Mouse (Mus musculus): ENCODE data around the gene Nudt3. TPM values are rescaled to one million over a fixed set of nuclear protein-coding genes. Genes with fewer than 3 reads are reported as not detected.
"Not testable (repeated sequence)": the region's sequence is repeated elsewhere in the genome, so short reads cannot be mapped to it uniquely, and the experiment has no call there.

Gene Nudt3
- 100 to 1,000 TPM; 173 to 174 TPM for total RNA-seq (2021)
- long read RNA-seq, experiment 1, partial matches to known transcripts, result 0 of 38 reads
- long read RNA-seq, experiment 1, other reads (novel, unspliced or antisense), result 34 of 38 reads
- long read RNA-seq, experiment 2, transcript Nudt3-201 (5 exons, 2,223 nt), result major isoform, 52 of 97 reads
- long read RNA-seq, experiment 2, partial matches to known transcripts, result 0 of 97 reads
- long read RNA-seq, experiment 2, other reads (novel, unspliced or antisense), result 41 of 97 reads

DNA sequence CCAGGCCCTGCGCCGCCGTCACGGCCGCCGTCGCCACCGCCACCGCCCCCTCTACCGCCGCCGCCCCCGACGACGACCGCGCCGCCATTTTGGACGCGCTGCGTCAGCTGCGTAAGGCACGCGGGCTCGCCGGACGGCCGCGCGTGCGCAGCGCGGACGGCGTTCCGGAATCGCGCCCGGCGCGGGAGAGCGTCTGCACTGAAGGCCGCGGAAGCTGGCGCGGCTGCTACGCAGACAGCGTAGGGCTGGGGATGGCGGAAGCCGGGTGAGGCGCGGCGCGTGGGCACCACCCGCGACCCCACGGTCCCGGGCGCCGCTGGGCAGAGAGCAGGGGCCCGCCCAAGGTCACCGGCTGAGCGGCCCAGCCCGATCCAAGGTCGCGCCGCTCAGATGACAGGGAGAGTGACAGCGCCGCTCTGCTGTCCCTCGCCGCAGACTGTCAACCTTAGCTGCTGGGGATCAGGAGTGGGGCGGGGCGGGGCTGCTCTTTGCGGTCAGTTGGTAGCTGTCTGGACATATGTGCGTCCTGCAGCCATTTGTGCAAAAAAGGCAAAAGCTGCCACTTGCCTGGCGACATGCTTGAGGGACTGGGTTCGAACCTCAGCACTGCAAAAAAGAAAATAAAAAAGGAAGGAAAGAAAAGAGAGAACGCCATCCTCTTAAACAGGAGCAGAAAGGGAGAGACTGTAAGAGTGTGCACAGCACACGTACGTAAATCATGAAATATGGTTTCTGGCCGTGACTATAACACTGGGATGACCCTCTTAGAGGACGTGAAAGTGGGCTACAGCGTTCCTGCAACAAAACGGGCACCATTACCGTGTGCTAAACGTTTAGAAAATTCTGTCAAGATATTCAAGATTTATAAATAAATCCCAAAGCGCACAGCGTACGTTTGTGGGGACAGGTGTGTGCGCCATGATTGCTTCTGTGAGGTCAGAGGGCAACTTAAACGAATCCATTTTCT is at the start of gene Nudt3:
TSS of gene Nudt3 (minus strand) at position 136 of the 967 bp plus-strand sequence.
- DNase-seq (ENCODE audit: low spot score in 2 of 2), result peak; percentile 76

DNA sequence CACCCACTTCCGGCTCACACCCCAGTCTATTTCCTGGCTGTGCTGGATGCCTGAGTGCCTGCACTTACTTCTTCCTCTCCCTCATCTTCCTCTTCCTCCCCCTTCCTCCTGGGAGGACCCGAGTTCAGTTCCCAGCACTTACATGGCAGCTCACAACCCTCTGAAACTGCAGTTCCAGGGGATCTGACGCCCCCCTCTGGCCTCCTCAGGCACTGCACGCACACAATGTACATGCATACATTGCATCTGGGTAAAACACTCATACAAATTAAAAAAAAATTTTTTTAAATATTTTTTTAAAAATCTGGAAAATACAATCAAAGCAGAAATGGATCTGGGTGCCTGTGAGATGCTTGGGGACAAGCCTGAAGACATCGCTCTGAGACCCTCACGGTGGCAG is 48.4 kb upstream of the Nudt3 start:
- DNase-seq (ENCODE audit: low spot score in 2 of 2), result no peak

DNA sequence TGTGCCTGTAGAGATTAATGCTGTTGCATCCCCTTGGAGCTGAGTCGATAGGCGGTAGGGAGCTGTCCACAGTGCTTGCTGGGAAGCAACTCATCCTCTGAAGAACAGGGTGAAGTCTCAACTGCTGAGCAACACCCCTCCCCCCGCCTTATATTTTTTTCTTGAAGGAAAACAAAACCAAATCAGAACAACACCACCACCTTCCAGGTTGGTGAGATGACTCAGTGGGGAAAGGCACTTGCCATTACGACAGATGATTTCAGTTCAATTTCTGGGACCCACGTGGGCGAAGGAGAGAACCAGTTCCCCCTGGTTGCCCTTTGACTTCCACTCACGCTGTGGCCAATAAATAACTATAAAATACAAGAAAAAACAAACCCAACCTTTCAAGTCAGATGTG is 35.5 kb upstream of the Nudt3 start:
- DNase-seq (ENCODE audit: low spot score in 2 of 2), result no peak

DNA sequence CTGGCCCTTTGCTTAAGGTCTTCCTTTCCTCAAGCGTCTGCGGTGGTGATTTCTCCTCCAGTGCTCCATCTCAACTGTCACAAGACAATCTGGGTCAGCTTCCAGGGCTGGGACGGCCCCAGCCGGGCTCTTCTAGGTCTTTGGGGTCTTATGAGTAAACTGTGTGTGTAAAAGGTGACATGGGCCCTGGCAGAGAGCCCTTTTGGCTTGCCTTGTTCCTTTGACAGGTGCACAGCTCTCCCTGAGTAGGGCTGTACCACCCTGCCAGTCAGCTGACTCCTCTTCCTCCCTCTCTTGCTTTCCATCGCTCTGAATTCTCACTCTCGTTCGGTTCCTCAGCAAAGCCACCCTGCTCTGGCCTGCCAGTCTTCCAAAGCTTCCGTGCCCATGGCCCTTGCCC is 33.8 kb upstream of the Nudt3 start:
- no peak for DNase-seq (ENCODE audit: low spot score in 2 of 2)

DNA sequence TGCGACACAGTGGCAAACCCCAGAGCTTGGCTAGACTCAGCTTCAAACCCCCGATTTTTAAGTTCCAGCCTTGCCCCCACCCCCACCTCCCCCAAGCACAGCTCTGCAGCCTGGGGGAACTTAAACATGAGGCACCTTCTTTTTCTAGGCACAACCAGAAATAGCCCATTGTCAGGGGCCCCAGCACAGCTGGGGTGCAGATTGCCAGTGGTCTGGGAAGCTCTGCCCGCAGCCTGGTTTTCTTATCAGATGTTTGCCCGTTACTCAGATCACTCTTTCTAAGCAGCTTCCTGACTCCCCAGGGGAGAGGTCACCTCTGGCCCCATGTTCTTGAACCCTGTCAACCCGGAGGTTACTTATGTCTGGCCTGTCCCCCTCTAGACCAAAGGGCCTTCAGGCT is 33.1 kb upstream of the Nudt3 start:
- DNase-seq (ENCODE audit: low spot score in 2 of 2), result no peak

DNA sequence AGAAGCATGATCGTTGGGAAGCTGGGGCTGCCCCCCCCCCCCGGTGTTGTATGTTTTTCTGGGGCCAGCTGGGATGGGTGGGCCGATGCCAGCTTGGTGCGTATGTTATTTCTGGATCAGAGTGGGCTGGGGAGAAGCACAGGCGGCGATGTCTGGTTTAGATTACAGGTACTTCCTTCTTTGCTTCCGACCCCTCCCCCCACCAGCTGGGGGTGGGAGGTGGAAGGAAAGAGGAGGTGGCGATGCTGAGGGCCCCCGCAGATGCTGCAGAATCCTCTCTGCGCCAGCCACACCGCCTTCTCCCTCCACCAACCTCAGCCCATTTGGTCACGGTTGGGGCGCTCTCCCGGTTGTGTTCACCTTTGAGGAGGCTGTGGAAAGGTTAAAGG is 32.7 kb upstream of the Nudt3 start:
- DNase-seq (ENCODE audit: low spot score in 2 of 2), result no peak

DNA sequence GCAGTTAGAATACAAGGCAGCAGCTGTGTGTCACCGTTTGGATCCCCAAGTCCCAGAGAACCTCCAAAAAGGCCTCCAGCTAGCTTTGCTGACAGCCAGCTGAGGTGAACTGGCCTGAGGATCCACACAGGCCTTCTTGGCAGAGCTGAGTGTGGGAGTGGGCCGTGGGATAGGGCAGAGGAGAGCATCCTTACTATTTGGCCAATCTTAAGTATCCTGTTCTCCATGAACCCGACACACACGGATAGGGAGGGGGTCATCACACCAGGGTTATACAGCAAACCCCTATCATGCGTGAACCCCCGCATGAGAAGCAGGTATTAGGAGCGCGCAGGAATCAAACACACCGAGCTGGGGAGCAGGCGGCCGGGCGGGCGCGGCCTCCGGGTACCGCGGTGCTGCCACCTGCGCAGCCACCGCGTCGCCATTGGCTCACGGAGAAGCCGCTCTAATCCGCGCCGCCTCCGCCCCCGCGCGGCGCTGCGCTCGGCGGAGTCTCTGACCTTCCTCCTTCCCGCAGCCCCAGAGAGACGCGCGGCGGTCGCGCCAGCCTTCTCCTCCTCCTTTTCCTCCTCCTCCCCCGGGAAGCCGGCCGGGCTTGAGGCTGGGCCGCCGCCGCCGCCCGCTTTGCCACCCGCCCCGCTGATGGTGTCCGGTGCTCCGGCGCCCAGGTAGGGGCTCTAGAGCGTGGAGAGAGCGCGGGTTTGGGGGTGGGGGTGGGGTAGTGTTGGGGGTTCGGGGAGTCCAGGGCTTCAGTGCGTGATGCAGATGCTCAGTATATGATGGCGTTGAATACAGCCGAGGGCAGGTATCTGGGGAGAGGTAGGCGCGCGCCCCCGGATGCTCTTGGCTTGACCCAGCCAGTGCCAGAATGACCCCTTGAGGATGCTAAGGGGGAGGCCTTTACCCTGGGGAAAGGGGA is 32.1 kb upstream of the Nudt3 start, which contains the start of gene Pacsin1:
TSS of gene Pacsin1 (plus strand) at position 421 of the 922 bp plus-strand sequence.
- no peak for DNase-seq (ENCODE audit: low spot score in 2 of 2)

DNA sequence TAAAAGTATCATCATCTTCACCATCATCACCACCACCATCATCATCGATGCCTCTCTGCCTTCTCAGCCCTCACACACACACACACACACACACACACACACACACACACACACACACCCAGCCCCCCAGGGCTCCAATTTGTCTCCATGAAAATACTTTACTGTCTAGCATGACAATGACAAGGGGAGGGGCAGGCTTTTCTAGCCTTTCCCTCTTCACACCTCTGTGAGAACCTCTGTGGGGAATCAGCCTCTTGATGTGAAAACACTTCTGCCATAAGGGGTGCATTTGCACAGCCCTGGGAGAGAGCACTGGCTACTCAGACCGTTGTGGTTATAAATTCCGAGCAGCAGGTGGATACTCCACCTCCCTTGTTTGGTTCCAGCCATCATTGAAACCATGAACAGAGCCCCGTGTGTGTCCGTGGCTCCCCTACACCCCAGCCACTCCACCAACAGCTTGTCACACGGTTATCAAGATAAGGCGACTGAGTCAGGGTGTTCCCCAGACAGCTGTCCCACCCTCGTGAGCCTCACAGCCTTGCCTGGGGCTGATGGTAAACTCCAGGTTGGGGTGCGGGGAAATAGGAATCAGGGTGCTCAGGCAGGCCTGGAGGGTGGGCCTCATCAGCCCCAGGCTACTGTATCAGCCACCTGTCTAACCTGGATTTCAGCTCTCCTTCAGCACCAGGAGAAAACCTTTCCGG is 30.1 kb upstream of the Nudt3 start:
- no peak for DNase-seq (ENCODE audit: low spot score in 2 of 2)

DNA sequence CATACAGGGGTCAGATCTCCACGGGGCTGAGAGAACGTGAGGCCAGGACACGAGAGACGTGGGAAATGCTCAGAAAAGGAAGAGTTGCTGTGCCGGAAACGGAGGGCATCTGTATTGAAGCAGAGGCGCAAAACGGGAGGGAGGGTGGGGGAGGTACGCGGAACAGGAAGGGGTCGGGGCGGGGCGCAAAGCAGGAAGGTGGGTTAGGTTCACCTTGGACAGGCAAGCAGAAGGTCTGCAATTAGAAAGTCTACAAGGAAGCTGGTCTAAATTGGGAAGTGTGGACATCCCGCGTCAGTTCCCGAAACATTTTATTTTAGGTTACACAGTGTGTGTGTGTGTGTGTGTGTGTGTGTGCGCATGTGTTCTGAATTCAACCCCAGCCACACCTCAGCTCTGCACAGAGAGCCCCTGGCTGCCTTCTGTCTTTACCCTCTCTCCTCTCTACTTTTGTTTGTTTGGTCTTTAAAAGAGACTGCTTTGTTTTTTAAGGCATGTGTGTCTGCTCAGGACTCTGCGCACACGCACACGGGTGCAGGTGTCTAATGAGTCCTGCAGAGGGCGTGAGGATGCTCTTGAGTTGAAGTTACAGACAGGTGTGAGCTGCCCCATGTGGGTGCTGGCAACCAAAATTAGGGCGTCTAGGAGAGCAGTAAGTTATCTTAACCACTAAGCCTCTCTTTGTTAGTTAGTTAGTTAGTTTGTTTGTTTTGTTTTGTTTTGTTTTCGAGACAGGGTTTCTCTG is 28.9 kb upstream of the Nudt3 start:
- DNase-seq (ENCODE audit: low spot score in 2 of 2), result no peak

DNA sequence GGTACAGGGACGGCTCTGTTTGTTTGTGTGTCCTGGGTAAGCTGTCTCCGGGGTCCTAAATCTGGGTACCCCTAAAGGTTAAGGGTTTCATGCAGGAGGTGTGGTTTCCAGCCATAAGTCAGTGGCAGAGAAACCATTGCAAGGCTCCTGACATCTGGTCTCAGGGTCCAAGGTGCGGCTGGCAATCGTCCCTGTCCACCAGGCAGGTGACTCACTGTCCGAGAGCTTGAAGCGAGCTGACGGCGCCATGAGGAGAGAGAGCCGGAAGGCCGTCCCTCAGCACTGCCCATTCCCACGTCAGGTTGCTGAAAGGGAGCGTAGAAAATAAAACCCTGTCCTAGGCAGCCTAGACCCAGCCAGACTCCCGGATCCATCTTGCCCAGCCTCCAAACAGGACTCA is 27.3 kb upstream of the Nudt3 start:
- no peak for DNase-seq (ENCODE audit: low spot score in 2 of 2)

DNA sequence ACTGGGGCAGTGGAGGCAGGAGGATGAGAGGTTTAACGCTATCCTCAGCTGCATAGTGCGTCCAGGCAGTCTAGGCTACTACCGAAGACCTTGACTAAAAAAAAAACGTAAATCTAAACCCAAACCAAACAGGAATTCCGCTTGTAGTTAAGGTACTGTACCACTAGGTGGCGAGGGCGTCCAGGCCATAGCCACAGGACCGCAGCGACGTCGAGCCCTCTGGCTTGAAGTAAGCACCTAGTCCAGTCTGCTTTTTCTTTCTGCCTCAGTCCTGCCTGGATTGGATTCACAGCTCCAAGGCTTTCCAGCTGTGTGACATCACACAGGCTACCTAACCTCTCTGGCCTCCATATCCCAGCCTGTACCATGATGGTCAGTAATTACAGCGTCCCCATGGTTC is 26.9 kb upstream of the Nudt3 start:
- no peak for DNase-seq (ENCODE audit: low spot score in 2 of 2)

DNA sequence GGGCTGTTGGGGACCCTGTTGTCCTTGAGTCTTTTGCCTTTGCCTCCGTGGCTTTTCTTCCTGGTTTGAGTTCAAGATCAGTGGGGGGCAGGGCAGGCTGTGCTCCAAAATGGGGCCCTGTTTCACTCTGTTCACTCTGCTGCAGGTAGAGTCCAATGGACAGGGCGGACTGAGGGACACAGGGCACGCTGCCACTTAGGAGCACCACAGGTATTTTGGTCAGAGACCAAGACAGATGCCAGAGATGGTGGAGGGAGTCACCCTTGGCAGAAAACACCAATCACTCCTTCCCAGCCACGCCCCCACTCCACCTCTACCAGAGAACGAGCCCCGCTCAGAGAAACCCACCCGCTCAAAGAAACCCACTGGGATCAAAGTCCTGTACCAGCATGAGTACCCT is 22.5 kb upstream of the Nudt3 start:
- DNase-seq (ENCODE audit: low spot score in 2 of 2), result no peak

DNA sequence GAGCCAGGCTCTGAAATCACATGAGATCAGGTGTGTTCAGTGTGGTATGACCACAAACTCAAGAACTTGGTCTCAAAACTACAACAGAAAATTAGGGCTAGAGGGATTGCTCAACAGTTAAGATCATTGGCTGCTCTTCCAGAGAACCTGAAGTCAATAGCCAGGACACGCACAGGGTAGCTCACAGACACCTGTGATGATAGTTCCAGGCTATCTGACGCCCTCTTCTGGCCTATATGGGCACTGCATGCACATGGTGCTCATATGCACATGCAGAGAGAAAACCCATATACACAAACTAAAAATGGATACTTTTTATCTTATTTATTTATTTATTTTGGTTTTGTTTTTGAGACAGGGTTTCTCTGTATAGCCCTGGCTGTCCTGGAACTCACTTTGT is 21.3 kb upstream of the Nudt3 start:
- no peak for DNase-seq (ENCODE audit: low spot score in 2 of 2)

DNA sequence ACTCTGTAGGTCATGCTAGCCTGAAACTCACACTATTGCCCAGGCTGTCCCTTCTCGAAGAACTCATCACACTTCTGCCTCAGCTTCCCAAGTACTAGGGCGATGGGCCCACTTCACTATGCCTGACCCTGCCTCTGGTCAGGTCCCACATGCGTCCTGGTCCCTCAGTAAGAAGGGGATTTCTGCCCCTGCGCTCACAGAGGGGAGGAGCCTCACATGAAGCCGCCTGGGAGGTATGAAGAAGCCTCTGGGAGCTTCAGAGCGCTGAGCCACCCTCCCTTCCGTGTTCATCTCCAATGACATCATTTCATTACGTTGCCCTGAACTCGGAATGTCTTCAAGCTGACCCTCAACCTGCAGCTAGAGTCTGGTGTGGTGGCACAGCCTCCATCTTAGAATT is 20.5 kb upstream of the Nudt3 start:
- DNase-seq (ENCODE audit: low spot score in 2 of 2), result no peak

DNA sequence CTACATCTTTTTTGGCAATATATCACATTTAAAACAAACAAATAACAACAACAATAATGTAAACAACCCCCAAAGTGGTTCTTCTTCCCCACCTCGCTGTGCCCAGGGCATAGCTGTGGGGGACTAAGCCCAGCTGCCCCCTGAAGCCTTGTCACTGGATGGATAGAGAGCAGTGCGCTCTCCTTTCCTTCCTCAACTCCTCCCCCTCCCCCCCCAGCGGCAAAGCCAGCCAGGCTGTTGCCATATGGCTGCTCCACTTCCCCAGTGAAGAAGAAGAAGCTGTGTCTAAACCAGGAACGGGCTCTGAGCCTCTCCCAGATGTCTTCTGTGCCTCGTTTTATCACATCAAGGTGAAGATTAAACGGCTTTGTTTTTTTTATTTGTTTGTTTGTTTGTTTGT is 19.8 kb upstream of the Nudt3 start:
- no peak for DNase-seq (ENCODE audit: low spot score in 2 of 2)

DNA sequence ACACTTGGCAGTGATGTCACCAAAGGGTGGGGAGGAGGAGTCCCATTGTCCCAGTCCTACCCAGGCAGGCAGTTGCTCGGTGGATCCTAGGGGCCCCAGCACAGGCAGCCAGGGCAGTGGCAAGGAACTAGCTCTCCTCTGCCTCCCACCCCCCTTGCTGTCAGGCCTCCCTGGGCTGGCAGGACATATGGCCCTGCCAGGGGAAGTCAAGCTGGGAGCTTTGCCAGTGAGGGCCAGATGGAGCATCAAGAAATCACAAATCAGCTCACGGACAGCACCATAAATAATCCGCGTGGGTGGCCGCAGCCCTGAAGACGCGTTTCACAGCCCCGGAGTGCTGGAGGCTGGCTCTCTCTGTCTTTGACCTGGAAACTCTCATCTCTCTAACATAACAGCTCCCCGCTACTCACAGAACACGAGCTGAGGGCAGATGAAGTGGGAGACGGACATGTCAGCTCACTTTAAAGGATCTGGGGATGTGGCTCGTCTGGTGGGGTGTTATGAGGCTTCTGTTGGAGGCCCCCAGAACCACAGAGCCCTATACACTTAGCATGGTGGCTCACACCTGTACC is 19.3 kb upstream of the Nudt3 start:
- peak in 1 of 2 experiments; percentile 43 for DNase-seq (ENCODE audit: low spot score in 2 of 2)

DNA sequence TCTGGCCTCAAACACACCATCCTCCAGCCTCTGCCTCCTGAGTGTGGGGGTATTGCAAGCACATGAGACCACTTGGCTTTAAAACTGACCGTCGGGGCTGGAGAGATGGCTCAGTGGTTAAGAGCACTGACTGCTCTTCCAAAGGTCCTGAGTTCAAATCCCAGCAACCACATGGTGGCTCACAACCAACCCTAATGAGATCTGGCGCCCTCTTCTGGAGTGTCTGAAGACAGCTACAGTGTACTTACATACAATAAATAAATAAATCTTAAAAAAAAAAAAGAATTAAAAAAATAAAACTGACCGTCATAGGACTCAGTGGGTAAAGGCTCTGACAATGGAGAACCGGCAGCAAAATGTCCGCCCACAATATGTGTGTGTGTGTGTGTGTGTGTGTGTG is 16.6 kb upstream of the Nudt3 start:
- DNase-seq (ENCODE audit: low spot score in 2 of 2), result not testable (repeated sequence)

DNA sequence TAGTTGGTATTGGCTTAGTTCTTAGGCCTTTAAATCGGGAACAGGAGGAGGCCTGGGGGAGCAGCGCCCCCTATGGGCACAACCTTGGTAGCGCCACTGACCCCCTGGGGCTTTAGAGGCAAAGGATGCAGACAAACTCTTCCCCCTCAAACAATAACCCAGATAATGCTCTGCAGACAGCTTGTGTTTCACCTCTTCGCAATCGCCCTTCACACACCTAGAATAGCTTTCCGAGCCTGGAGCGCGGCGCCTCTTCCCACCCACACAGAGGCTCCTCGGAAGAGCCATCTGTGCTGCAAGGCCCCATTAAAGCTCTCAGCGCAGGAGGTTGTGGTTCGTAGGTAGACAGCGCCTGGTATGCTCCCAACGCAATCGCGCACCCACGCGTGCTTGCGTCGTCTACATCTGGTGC is 15.6 kb upstream of the Nudt3 start:
- DNase-seq (ENCODE audit: low spot score in 2 of 2), result no peak

DNA sequence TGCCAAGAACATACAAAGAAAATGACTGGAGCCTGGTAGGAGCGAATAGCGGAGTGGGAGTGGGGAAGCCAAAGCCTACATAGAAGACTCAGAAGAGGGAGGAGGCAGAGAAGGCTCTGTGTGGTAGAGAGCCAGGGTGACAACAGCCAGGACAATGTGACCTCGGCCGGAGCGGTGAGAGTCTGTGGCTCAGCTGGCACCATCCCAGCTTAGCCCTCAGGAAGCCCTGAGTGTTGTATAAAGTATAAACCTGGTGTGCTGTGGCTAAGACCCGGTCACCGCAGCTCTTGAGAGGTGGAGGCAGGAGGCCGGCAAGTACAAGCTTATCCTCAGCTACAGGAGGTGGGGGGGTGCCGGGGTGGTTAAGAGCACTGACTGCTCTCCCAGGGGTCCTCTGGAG is 14.0 kb upstream of the Nudt3 start:
- DNase-seq (ENCODE audit: low spot score in 2 of 2), result no peak

Data from adrenal gland, postnatal 4 days (tissue).